Mouse (Mus musculus) forebrain, embryonic 13.5 days (tissue): ENCODE measurements around the gene Tgm1. TPM values are rescaled to one million over a fixed set of nuclear protein-coding genes. Genes with fewer than 3 reads are reported as not detected.
A peak's percentile ranks its signal among the peaks of the same experiment; 100 is the strongest.
"Not testable (repeated sequence)": the region's sequence is repeated elsewhere in the genome, so short reads cannot be mapped to it uniquely, and the experiment has no call there.

ENCODE experiments used
- ATAC-seq: fragments of 200-750 bp; cut with Nextera tagmentation; 2 replicates; pipeline ENCODE4 v1.8.0; 2017
- H3K27ac ChIP-seq: fragments of 300-500 bp; sonication (generic); 2 replicates; pipeline ENCODE4 v1.5.1; 2015; ENCODE audit warnings: inconsistent platforms, mild to moderate bottlenecking, moderate library complexity
- H3K27me3 ChIP-seq: fragments of 300-500 bp; sonication (generic); 2 replicates; pipeline ENCODE4 v1.6.1; 2015; ENCODE audit warnings: mild to moderate bottlenecking, inconsistent platforms
- H3K36me3 ChIP-seq: fragments of 300-500 bp; sonication (generic); 2 replicates; pipeline ENCODE4 v1.6.1; 2015; ENCODE audit warnings: mild to moderate bottlenecking, inconsistent platforms; ENCODE audit not compliant: poor library complexity, severe bottlenecking
- H3K4me1 ChIP-seq: fragments of 300-500 bp; sonication (generic); 2 replicates; pipeline ENCODE4 v1.6.1; 2015; ENCODE audit warnings: inconsistent platforms
- H3K4me2 ChIP-seq: fragments of 300-500 bp; sonication (generic); 2 replicates; pipeline ENCODE4 v1.6.1; 2015; ENCODE audit warnings: inconsistent platforms, mild to moderate bottlenecking, moderate library complexity
- H3K4me3 ChIP-seq: fragments of 300-500 bp; sonication (generic); 2 replicates; pipeline ENCODE4 v1.5.1; 2015; ENCODE audit warnings: mild to moderate bottlenecking, inconsistent platforms
- H3K9ac ChIP-seq: fragments of 300-500 bp; sonication (generic); 2 replicates; pipeline ENCODE4 v1.6.1; 2015; ENCODE audit warnings: mild to moderate bottlenecking, inconsistent platforms
- H3K9me3 ChIP-seq: fragments of 300-500 bp; sonication (generic); replicated peaks from 2 replicates; pipeline ENCODE4 v1.6.1; 2016; ENCODE audit warnings: inconsistent platforms
- WGBS: fragments of 180-500 bp; shearing (Covaris S2); methylation state at CpG from one replicate; pipeline ENCODE4 v1.1.7; 2015; 5-methylcytosine and 5-hydroxymethylcytosine counted together
- polyA plus RNA-seq: library from polyadenylated mRNA; unstranded; fragments of >200 nt; fragmentation: Nextera tagmentation; extraction: Ambion mirVana; gene quantifications from 2 replicates; pipeline ENCODE4 v1.2.1, GENCODE M21; 2015

Gene Tgm1
- polyA plus RNA-seq: 0.13 and 0.21 TPM in 2 replicates

DNA sequence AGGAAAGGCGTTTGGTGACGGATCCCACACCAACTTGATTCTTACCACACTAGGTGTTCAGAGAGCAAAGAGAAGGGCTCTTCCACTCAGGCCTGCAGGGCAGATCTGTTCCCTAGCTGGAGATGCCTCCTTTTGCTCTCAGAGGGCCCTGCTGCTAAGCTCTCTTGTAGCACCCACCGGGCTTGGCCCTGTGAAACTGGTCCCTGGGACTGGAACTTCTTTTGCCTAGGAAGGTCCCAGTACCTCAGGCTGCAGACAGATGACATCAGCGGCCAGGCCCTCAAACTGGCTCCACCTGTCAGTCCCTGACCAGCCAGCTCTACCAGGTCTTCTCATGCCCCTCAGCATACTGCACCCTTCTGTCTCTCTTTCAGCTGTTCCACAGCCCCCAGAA lies at the start of gene Tgm1:
TSS of gene Tgm1 (minus strand) at position 198 of the 394 bp plus-strand sequence.
- no peak within 1 kb of the TSS for H3K27ac ChIP-seq
- H3K9me3 ChIP-seq: no peaks in the 10 kb centered on the region
- H3K36me3 ChIP-seq: peaks cover 17% of the 10 kb centered on the region
- no peak within 1 kb of the TSS for H3K9ac ChIP-seq
- 20% methylated on average over 4 of the region's 4 CpGs for WGBS
- H3K27me3 ChIP-seq: peaks cover 26% of the 10 kb centered on the region
- ATAC-seq: no peak
- no peaks in the 10 kb centered on the region for H3K4me1 ChIP-seq
- H3K4me3 ChIP-seq: no peak within 1 kb of the TSS
- no peak within 1 kb of the TSS; the same call in 1 of the 2 replicates for H3K4me2 ChIP-seq

DNA sequence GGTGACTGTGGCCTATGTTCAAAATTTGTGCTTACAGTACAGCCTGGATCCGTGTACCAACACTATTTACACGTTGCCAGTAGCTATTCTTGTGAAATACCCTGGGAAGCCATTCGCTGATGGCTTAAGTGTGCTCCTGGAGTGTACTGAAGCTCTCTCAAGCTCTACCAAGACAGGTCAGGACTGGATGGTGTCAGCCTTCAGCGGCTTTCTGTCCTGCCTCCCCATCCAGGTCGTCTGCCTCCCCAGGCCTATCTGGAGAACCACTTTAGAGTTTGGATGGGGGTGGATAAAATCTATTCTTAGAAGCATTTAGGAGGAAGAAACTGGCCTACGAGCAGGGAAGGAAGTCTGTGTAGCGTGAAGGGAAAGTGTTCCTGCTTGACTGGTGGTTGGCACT lies 49.4 kb upstream of the Tgm1 start:
- H3K27me3 ChIP-seq: peaks cover 72% of the 10 kb centered on the region
- no peaks in the 10 kb centered on the region for H3K36me3 ChIP-seq
- 63% methylated on average over 7 of the region's 7 CpGs for WGBS
- no peak overlapping the region for H3K4me3 ChIP-seq
- no peak overlapping the region for H3K27ac ChIP-seq
- no peak overlapping the region for H3K4me2 ChIP-seq
- H3K4me1 ChIP-seq: peaks cover 14% of the 10 kb centered on the region
- no peak for ATAC-seq
- H3K9ac ChIP-seq: no peak overlapping the region
- no peaks in the 10 kb centered on the region for H3K9me3 ChIP-seq

DNA sequence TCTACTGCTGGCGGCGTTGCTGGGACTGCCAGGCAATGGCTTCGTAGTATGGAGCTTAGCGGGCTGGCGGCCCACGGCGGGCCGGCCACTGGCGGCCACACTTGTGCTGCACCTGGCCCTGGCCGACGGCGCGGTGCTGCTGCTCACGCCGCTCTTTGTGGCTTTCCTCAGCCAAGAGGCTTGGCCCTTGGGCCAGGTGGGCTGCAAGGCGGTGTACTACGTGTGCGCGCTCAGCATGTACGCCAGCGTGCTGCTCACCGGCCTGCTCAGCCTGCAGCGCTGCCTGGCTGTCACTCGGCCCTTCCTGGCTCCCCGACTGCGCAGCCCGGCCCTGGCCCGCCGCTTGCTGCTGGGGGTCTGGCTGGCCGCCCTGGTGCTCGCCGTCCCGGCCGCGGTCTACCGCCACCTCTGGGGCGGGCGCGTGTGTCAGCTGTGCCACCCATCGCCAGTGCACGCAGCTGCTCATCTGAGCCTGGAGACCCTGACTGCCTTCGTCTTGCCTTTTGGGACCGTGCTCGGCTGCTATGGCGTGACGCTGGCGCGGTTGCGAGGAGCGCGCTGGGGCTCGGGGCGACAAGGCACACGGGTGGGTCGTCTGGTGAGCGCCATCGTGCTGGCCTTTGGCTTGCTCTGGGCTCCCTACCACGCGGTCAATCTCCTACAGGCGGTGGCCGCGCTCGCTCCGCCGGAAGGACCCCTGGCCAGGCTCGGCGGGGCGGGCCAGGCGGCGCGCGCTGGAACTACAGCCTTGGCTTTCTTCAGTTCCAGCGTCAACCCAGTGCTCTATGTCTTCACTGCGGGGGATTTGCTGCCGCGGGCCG lies 48.5 kb upstream of the Tgm1 start:
- WGBS: under 1% methylated on average over 75 of the region's 77 CpGs
- peak; percentile 77 for ATAC-seq
- Histone ChIP-seq H3K9ac (peak overlapping the region; percentile 77), H3K4me3 (peak overlapping the region; percentile 53), H3K4me1 (peaks cover 9% of the 10 kb centered on the region), H3K27ac (peak overlapping the region; percentile 8; the same call in 1 of the 2 replicates), H3K36me3 (no peaks in the 10 kb centered on the region), H3K9me3 (no peaks in the 10 kb centered on the region), H3K4me2 (peak overlapping the region; percentile 87), H3K27me3 (peaks cover 63% of the 10 kb centered on the region)

DNA sequence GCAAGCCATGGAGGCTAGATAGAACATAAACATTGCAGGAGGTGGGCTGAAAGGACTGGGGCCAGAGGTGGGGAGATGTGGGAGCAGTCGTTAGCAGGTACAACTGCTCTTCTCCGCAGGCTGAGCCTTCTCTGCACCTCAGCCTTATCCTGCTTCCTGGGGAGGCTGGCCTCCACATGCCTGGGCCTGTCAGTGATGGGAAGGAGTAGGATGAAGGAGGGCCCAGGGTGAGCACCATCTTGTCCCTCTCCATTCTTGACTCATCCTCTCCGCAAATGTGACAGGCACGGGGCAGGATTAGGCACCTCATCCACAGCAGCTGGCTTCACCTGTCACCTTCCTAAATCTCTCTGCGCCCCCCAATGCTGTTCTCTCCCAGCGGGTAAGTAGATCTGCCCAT lies 47.4 kb upstream of the Tgm1 start, which contains the start of gene Ltb4r2:
TSS of gene Ltb4r2 (plus strand) at position 266 of the 400 bp plus-strand sequence.
- Histone ChIP-seq H3K9ac (peak within 1 kb of the TSS; percentile 77), H3K27me3 (peaks cover 55% of the 10 kb centered on the region), H3K27ac (peak within 1 kb of the TSS; percentile 8; the same call in 1 of the 2 replicates), H3K36me3 (peaks cover 8% of the 10 kb centered on the region), H3K4me1 (peaks cover 9% of the 10 kb centered on the region), H3K4me2 (peak within 1 kb of the TSS; percentile 87), H3K9me3 (no peaks in the 10 kb centered on the region), H3K4me3 (peak within 1 kb of the TSS; percentile 53)
- 72% methylated on average over 6 of the region's 6 CpGs for WGBS
- ATAC-seq: no peak

DNA sequence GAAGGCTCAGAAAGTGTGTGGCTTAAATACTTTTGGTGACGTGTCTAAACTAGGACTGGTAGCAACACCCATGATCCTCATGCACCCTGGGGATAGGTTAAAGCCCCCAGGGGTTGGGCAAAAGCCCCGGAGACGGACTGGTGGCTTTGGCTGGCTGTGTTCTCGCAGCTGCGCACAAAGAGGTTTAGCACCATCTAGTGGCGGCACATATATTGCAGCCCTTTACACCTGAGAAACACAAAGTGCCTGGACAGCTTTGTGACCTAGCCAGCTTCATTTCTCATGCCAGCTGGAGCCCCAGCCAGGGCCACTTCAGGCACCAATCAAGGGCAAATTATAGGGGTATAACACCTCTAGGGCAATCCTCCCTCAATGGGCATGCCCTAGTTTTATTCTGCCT lies 46.4 kb upstream of the Tgm1 start:
- not testable (repeated sequence) for H3K4me1 ChIP-seq, ATAC-seq, H3K9me3 ChIP-seq, H3K27ac ChIP-seq, H3K9ac ChIP-seq, H3K4me3 ChIP-seq
- 2% methylated on average over 6 of the region's 6 CpGs for WGBS
- peaks cover 44% of the 10 kb centered on the region for H3K27me3 ChIP-seq
- H3K36me3 ChIP-seq: peaks cover 18% of the 10 kb centered on the region
- H3K4me2 ChIP-seq: peak overlapping the region; percentile 40

DNA sequence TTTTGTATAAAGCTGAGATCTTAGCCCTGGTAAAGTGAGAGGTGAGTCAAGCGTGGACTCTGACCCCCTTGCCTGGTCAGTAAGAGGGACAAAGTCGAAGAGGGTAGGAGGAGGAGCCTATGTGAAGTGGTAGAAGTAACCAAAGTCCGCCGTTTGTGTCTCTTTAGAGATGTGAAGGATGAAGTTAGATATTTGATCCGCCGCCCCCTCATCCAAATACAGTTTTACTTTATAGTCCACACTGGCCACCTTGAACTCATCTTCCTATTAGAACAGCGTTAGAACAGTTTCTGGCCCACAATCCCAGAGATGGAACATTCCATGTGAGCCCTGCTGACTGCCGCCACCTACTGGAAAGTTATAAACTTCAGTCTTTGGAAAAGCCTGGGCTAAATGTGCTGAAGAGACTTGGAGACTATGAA lies 44.6 kb upstream of the Tgm1 start, which contains the start of gene Cideb:
TSS of gene Cideb (minus strand) at position 96 of the 422 bp plus-strand sequence.
- 17% methylated on average over 8 of the region's 8 CpGs for WGBS
- peaks cover 36% of the 10 kb centered on the region for H3K36me3 ChIP-seq
- peaks cover 28% of the 10 kb centered on the region for H3K27me3 ChIP-seq
- no peak within 1 kb of the TSS for H3K9ac ChIP-seq
- H3K4me3 ChIP-seq: no peak within 1 kb of the TSS
- H3K9me3 ChIP-seq: no peaks in the 10 kb centered on the region
- no peak; the same call in 1 of the 2 replicates for ATAC-seq
- no peak within 1 kb of the TSS for H3K27ac ChIP-seq
- H3K4me1 ChIP-seq: peaks cover 9% of the 10 kb centered on the region
- H3K4me2 ChIP-seq: no peak within 1 kb of the TSS

DNA sequence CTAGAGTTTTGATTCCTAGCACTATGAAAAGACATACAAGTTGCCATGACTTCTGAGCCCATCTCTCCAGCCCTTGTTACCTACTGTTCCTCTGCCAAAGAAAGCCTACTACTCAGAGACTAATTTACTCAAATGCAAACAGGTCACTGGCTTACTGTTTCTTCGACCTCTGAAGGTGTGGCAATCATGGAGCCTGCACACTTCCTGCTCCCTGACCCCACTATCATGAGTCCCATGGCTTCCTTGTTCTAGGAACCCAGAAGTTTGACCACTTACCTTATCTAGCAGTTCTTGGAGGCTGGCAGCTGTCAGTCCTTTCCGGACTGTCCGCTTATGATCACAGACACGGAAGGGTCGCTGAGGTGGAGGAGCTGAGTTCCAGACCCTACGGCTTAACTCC lies 43.8 kb upstream of the Tgm1 start:
- Histone ChIP-seq H3K4me2 (no peak overlapping the region), H3K27ac (no peak overlapping the region), H3K27me3 (peaks cover 20% of the 10 kb centered on the region), H3K4me1 (peaks cover 9% of the 10 kb centered on the region), H3K36me3 (peaks cover 44% of the 10 kb centered on the region), H3K4me3 (no peak overlapping the region), H3K9me3 (no peaks in the 10 kb centered on the region), H3K9ac (no peak overlapping the region)
- 86% methylated on average over 6 of the region's 6 CpGs for WGBS
- ATAC-seq: no peak

DNA sequence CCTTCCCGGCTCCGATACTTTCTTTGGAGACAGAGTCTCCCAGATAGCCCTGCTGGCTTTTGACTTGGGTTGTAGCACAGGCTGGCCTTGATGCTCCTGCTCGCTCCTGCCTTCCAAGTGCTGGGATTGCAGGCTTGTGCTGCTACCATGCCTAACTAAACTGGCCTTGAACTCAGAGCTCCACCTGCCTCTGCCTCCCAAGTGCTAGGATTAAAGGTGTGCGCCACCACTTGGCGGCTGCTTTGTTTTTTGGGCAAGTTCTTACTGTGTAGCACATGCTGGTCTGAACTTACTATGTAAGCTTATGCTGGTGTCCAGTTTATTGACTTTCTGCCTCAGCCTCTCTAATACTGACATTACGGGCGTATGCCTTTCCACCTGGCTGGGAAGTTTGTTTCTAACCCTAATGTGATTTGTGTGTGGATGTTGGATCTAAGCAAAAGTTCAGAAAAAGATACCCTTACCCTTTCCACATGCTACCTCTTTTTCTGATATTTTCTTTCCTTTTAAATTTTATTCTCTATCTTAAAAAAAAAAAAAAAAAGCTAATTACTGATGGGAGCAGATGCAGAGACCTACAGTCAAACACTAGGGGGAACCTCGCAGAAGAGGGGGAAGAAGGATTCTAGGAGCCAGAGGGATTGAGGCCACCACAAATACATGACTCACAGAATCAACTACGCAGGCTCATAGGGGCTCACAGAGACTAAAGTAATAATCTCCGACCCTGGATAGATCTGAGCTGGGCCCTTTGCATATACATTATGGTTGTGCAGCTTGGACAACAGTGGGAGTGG lies 33.5 kb upstream of the Tgm1 start:
- Histone ChIP-seq H3K4me3 (peak overlapping the region; percentile 83), H3K9ac (no peak overlapping the region), H3K27me3 (no peaks in the 10 kb centered on the region), H3K4me2 (peak overlapping the region; percentile 98), H3K4me1 (peaks cover 38% of the 10 kb centered on the region), H3K9me3 (no peaks in the 10 kb centered on the region), H3K36me3 (peaks cover 31% of the 10 kb centered on the region), H3K27ac (no peak overlapping the region)
- 89% methylated on average over 10 of the region's 10 CpGs for WGBS
- no peak for ATAC-seq

DNA sequence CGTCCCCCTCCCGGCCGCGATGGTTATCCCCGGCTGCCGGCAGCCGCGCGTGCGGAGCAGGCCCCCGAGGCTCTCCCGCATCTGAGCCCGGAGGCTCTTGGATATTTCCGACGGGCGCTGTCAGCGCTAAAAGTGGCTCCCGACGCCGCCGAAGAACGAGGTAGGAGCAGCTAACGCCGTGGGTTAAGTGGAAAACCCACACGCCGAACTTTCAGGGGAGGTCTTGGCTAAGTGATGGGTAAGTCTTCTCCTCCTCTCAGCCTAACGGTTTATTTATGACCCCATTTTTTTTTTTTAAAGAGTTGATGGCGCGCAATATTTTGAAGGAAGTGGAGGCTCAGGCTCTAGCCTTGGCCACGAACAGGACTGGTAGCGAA lies 32.1 kb upstream of the Tgm1 start:
- Histone ChIP-seq H3K9ac (peak overlapping the region; percentile 87), H3K27ac (peak overlapping the region; percentile 35; the same call in 1 of the 2 replicates), H3K4me3 (peak overlapping the region; percentile 83), H3K36me3 (peaks cover 27% of the 10 kb centered on the region), H3K4me1 (peaks cover 38% of the 10 kb centered on the region), H3K27me3 (no peaks in the 10 kb centered on the region), H3K9me3 (no peaks in the 10 kb centered on the region), H3K4me2 (peak overlapping the region; percentile 98)
- WGBS: under 1% methylated on average over 31 of the region's 31 CpGs
- ATAC-seq: no peak; the same call in 1 of the 2 replicates

DNA sequence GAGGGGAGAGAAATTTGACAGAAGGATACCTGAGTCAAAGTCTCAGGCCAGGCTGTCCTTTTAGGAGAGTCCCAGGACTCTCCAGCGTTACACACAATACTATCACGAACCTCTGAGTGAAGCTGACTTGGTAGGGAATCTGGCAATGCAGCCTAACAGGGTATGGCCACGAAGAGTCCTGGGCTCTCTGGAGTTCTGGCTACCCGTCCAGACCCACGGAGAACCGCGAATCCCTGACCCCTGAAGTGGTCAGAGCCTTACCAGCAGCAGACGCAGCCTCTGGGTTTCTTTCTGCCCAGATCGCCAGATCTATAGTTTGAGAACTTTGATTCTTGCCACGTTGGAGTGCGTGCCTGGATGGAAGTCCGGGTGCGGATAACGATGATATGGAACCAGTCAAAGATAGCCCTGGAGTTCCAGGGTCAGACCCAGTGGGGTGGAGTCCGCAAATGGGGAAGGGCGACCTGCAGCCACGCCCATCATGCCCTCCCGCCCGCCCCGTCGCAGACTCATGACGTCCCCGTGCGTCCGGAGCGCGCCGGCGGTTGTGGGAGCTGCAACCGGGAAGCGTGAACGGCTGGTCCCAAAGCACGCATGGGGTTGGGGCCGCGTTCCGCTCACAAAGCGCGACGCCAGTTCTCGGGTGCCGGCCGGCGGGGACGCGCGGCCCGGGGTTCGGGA lies 31.6 kb upstream of the Tgm1 start, which contains the start of the genes Dhrs1 and Nop9:
TSS of gene Dhrs1 (minus strand) at position 511 of the 681 bp plus-strand sequence.
TSS of gene Nop9 (plus strand) at position 514 of the 681 bp plus-strand sequence.
- H3K27ac ChIP-seq: peak within 1 kb of the TSS; percentile 35; the same call in 1 of the 2 replicates
- H3K9me3 ChIP-seq: no peaks in the 10 kb centered on the region
- ATAC-seq: peak; percentile 88
- peak within 1 kb of the TSS; percentile 83 for H3K4me3 ChIP-seq
- H3K9ac ChIP-seq: peak within 1 kb of the TSS; percentile 87
- 2% methylated on average over 40 of the region's 48 CpGs for WGBS
- peaks cover 27% of the 10 kb centered on the region for H3K36me3 ChIP-seq
- H3K27me3 ChIP-seq: no peaks in the 10 kb centered on the region
- peak within 1 kb of the TSS; percentile 98 for H3K4me2 ChIP-seq
- peaks cover 38% of the 10 kb centered on the region for H3K4me1 ChIP-seq

DNA sequence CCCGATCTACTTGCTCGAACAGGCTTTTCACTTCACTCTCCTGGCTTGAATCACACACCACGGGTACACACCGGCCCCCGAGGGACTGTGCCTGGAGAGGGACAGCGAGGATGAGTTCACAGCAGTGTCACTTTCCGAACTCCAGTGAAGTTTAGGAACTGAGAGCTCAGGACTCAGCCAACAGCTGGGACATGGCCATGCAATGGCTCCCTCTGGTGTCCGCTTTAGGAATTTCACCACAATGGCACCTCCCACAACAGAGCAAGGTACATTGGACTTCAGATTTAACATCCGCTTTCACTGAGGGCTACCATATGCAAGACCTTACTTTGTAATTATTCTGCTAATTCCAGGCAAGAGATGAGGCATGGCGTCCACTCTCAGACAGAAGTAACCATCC lies 30.0 kb upstream of the Tgm1 start:
- 24% methylated on average over 10 of the region's 10 CpGs for WGBS
- H3K4me3 ChIP-seq: no peak overlapping the region
- peak; percentile 72; the same call in 1 of the 2 replicates for ATAC-seq

More for the DNA sequence above, 30.0 kb upstream of the Tgm1 start:
- Histone ChIP-seq H3K27me3 (no peaks in the 10 kb centered on the region), H3K4me2 (peak overlapping the region; percentile 25; the same call in 1 of the 2 replicates), H3K9ac (0 out of 2 replicates have a peak overlapping the region, but pooled peaks have one; percentile 26), H3K4me1 (peaks cover 38% of the 10 kb centered on the region), H3K27ac (no peak overlapping the region), H3K36me3 (peaks cover 29% of the 10 kb centered on the region), H3K9me3 (no peaks in the 10 kb centered on the region)
